Mouse (Mus musculus): Measurements from ENCODE around the gene Rnf13.

- no peak for TF ChIP-seq CTCF (IDR thresholded peaks at IDR 0.05; ENCODE audit: control insufficient read depth, insufficient read depth, low read length)
- no peak for TF ChIP-seq POLR2A (IDR thresholded peaks at IDR 0.05; ENCODE audit: borderline replicate concordance, control insufficient read depth, low read depth, low read length)
These were observed 90.0 kb downstream of the Rnf13 start for GRCm38 (mm10) chr3:57825866-57826265.
